20 mouse cellular contexts compared by ENCODE assay signal in the genomic region with DNA sequence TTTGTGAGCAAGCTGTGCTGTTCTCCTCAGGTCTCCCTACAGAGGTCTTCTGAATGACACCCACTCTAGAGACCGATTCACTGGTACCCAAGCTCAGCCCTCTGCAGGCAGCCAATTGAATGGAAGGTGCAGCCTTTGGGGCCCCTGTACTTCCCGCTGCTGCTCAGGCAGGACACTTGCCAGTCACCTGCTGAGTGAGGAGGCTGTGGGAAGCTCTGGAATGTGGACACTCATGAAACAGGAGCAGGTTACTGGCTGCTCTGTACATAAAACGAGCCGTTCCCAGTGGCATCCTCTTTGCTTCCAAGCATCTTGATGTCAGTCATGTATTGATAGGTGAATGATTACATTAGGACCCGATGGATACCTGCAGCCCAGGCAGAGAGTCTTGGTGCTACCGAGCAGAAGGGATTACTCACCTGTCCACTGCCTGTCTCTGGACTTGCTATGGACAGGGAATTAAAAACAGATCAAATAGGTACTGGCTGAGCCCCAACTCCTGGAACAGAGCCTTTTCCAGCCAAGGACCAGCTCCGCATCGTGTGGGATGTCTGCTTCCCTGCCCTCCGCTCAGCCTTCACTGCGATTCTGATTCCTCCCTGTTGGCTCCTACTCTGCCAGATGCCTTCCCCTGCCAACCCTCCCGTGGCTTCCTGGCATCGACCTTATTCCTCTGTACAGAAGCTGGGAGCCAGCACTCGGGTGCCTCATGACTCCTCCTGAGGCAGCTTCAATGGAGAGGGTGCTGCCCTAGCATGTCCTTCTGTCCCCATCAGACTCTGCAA.
DNase-seq lines count a peak whose midpoint lies in the region; ATAC-seq and TF ChIP-seq lines count a peak whose summit lies in the region.
"Had no signal": no experiment of that assay in that cellular context is flagged by ENCODE, and none has a peak within 500 bp of the region (broad histone marks: within the 10 kb centered on the region; RNA-seq: fewer than 3 reads in every experiment).

No protein-coding gene starts in this region.

- DNase-seq in hindbrain, postnatal 0 days (ENCODE audit: low spot score) = peak; percentile 54
- peak; percentile 41 to 43 for DNase-seq in right cerebral cortex, postnatal 10 days (ENCODE audit: low spot score in 2 of 2)
- DNase-seq in right cerebral cortex, adult 18-20 months = no peak
- DNase-seq in cerebellum, adult 8-10 months = peak; percentile 60
- peak; percentile 57 to 58 for DNase-seq in cerebellum, postnatal 36 days
- DNase-seq in lung, postnatal 14 days = no peak
- DNase-seq in spleen, postnatal 36 days (ENCODE audit: low spot score in 2 of 2) = no peak
- DNase-seq: kidney, adult 18-20 months; lung, embryonic 14.5 days; lung, postnatal 36 days had no signal

- no peaks in the 10 kb centered on the region for H3K4me1 ChIP-seq in hindbrain, postnatal 0 days (ENCODE audit: insufficient read depth, low read length)
- H3K4me1 ChIP-seq in hindbrain, embryonic 12.5 days = no peaks in the 10 kb centered on the region
- H3K4me1 ChIP-seq: forebrain, embryonic 10.5 days; hindbrain, embryonic 13.5 days had no signal

- no peak for TF ChIP-seq CTCF in hindbrain, postnatal 0 days (IDR thresholded peaks at IDR 0.05; ENCODE audit: low read depth)

- H3K27me3 ChIP-seq in hindbrain, postnatal 0 days (ENCODE audit: insufficient read depth, low read length) = no peaks in the 10 kb centered on the region
- no peaks in the 10 kb centered on the region for H3K27me3 ChIP-seq in hindbrain, embryonic 12.5 days
- H3K27me3 ChIP-seq: hindbrain, embryonic 13.5 days; Patski had no signal

- no peak overlapping the region for H3K9ac ChIP-seq in hindbrain, postnatal 0 days (replicated peaks; ENCODE audit: low read length)
- H3K9ac ChIP-seq in hindbrain, embryonic 12.5 days = no peak overlapping the region
- H3K9ac ChIP-seq: hindbrain, embryonic 13.5 days; liver, embryonic 14.5 days; lung, embryonic 14.5 days had no signal

- no peaks in the 10 kb centered on the region for H3K9me3 ChIP-seq in hindbrain, postnatal 0 days (ENCODE audit: low read length)
- H3K9me3 ChIP-seq in hindbrain, embryonic 12.5 days (replicated peaks) = no peaks in the 10 kb centered on the region
- H3K9me3 ChIP-seq: forebrain, embryonic 10.5 days; hindbrain, embryonic 13.5 days had no signal

- no peak overlapping the region for H3K27ac ChIP-seq in hindbrain, postnatal 0 days
- H3K27ac ChIP-seq in hindbrain, embryonic 12.5 days = no peak overlapping the region
- H3K27ac ChIP-seq: forebrain, embryonic 10.5 days; hindbrain, embryonic 13.5 days; kidney, postnatal 0 days; liver, embryonic 14.5 days; stomach, postnatal 0 days had no signal

- no peaks in the 10 kb centered on the region for H3K36me3 ChIP-seq in hindbrain, postnatal 0 days (ENCODE audit: insufficient read depth, low read length)
- no peaks in the 10 kb centered on the region for H3K36me3 ChIP-seq in hindbrain, embryonic 12.5 days
- H3K36me3 ChIP-seq: forebrain, embryonic 10.5 days; hindbrain, embryonic 13.5 days had no signal

- no peak overlapping the region for H3K4me3 ChIP-seq in hindbrain, postnatal 0 days (ENCODE audit: low read length)
- H3K4me3 ChIP-seq in hindbrain, embryonic 12.5 days = no peak overlapping the region
- H3K4me3 ChIP-seq: forebrain, embryonic 10.5 days; hindbrain, embryonic 13.5 days had no signal

- ATAC-seq in hindbrain, postnatal 0 days = no peak
- ATAC-seq in hindbrain, embryonic 12.5 days (ENCODE audit: low FRiP score) = no peak
- ATAC-seq: inflammation-experienced regulatory T-cells, adult 6 months; midbrain, embryonic 16.5 days; Patski had no signal

- H3K4me2 ChIP-seq in hindbrain, postnatal 0 days (ENCODE audit: low read depth, low read length) = no peak overlapping the region
- no peak overlapping the region for H3K4me2 ChIP-seq in hindbrain, embryonic 12.5 days (replicated peaks)
- H3K4me2 ChIP-seq: heart, embryonic 11.5 days; hindbrain, embryonic 13.5 days; lung, embryonic 14.5 days had no signal

- WGBS in hindbrain, postnatal 0 days = 54% methylated on average over 13 of the region's 13 CpGs
- WGBS in hindbrain, embryonic 12.5 days = 84% methylated on average over 13 of the region's 13 CpGs

Comparison
In these comparisons a context has a peak if more than half of its experiments do, and no peak if none do; other contexts are left out.
1. DNase-seq: peak in hindbrain, postnatal 0 days (single experiment), right cerebral cortex, postnatal 10 days (2 of 2), cerebellum, adult 8-10 months (single experiment) and cerebellum, postnatal 36 days (2 of 2); none in right cerebral cortex, adult 18-20 months (single experiment), lung, postnatal 14 days (single experiment) and spleen, postnatal 36 days (0 of 2).